Mouse (Mus musculus): Measurements from ENCODE around the gene Sumo1.

GRCm38 (mm10) chr1:59613795-59614194 is 56.8 kb downstream of the Sumo1 start:
- 0 out of 2 replicates have a peak, but pooled peaks have one; percentile 52 for TF ChIP-seq CTCF (IDR thresholded peaks at IDR 0.05; ENCODE audit: borderline replicate concordance, insufficient read depth, low read length)
- no peak for TF ChIP-seq POLR2A (IDR thresholded peaks at IDR 0.05; ENCODE audit: low read depth, low read length)

Data from embryonic fibroblast, embryonic 13.5 days (primary cell).